Mouse (Mus musculus) MEL (cell line): ENCODE results near the gene Olfr507.
"Not testable (repeated sequence)": the region's sequence is repeated elsewhere in the genome, so short reads cannot be mapped to it uniquely, and the experiment has no call there.

ENCODE experiments used
- CHD1 ChIP-seq: IDR thresholded peaks from 2 replicates; pipeline ENCODE4 v1.6.1; 2012; ENCODE audit warnings: low read depth, mild to moderate bottlenecking, inconsistent platforms, low read length, improper control_type of control experiment
- CTCF ChIP-seq, 3 experiments: IDR thresholded peaks in 2 of 3; conservative IDR thresholded peaks in 1 of 3; 2 replicates each; pipeline ENCODE4 v1.5.1; 2011 to 2012; ENCODE audit warnings: low read length in 3 of 3, low read depth in 2 of 3, mild to moderate bottlenecking in 2 of 3, improper control_type of control experiment in 1 of 3, inconsistent platforms in 1 of 3, mixed read lengths in 1 of 3, moderate library complexity in 1 of 3; ENCODE audit not compliant: control insufficient read depth in 1 of 3, insufficient read depth in 1 of 3, poor library complexity in 1 of 3, severe bottlenecking in 1 of 3
- EP300 ChIP-seq, 2 experiments: IDR thresholded peaks; 2 replicates each; pipeline ENCODE4 v1.6.1; 2011; ENCODE audit warnings: improper control_type of control experiment in 2 of 2, low read length in 2 of 2, low read depth in 1 of 2, mild to moderate bottlenecking in 1 of 2
- GATA1 ChIP-seq: IDR thresholded peaks from 2 replicates; pipeline ENCODE4 v1.6.1; 2011; ENCODE audit warnings: low read depth, low read length, improper control_type of control experiment
- HCFC1 ChIP-seq: IDR thresholded peaks from 2 replicates; pipeline ENCODE4 v1.6.1; 2012; ENCODE audit warnings: low read depth, mild to moderate bottlenecking, inconsistent platforms, low read length, improper control_type of control experiment, moderate library complexity
- MYB ChIP-seq: IDR thresholded peaks from 2 replicates; pipeline ENCODE4 v1.6.1; 2011; ENCODE audit warnings: mild to moderate bottlenecking, low read depth, low read length, improper control_type of control experiment
- POLR2A ChIP-seq, 2 experiments: IDR thresholded peaks; 2 replicates each; pipeline ENCODE4 v1.6.1; 2011 to 2012; ENCODE audit warnings: low read length in 2 of 2, mild to moderate bottlenecking in 2 of 2, control low read depth in 1 of 2, improper control_type of control experiment in 1 of 2, low read depth in 1 of 2, moderate library complexity in 1 of 2; ENCODE audit not compliant: control insufficient read depth in 1 of 2, insufficient read depth in 1 of 2, poor library complexity in 1 of 2
- UBTF ChIP-seq: IDR thresholded peaks from 2 replicates; pipeline ENCODE4 v1.6.1; 2012; ENCODE audit warnings: low read depth, mild to moderate bottlenecking, inconsistent platforms, low read length, improper control_type of control experiment, moderate library complexity, borderline replicate concordance; ENCODE audit not compliant: insufficient read depth
- ZNF384 ChIP-seq: IDR thresholded peaks from 2 replicates; pipeline ENCODE4 v1.6.1; 2012; ENCODE audit warnings: low read depth, mild to moderate bottlenecking, inconsistent platforms, low read length, improper control_type of control experiment

GRCm38 (mm10) chr7:108601916-108602315 is 19.7 kb upstream of the Olfr507 start:
- TF ChIP-seq CTCF (IDR thresholded peaks at IDR 0.05 in 2 of 3, conservative IDR thresholded peaks at IDR 0.05 in 1 of 3; ENCODE audit: control insufficient read depth in 1 of 3, insufficient read depth in 1 of 3, low read depth in 2 of 3, low read length in 3 of 3, poor library complexity in 1 of 3, severe bottlenecking in 1 of 3); ZNF384; EP300 (IDR thresholded peaks at IDR 0.05; ENCODE audit: low read depth in 1 of 2, low read length in 2 of 2); HCFC1; GATA1; POLR2A (IDR thresholded peaks at IDR 0.05; ENCODE audit: control insufficient read depth in 1 of 2, insufficient read depth in 1 of 2, low read depth in 1 of 2, low read length in 2 of 2, poor library complexity in 1 of 2); CHD1; MYB; UBTF: not testable (repeated sequence)
